Mouse (Mus musculus) ovary, adult 18-20 months (tissue): Measurements from ENCODE around the gene Psmd13.

ENCODE experiments used
- DNase-seq: peaks from one replicate; pipeline ENCODE4 v3.0.0; 2022; ENCODE audit warnings: low spot score, mixed read lengths

Gene Psmd13

GRCm38 (mm10) chr7:140945247-140945646, 63.5 kb downstream of the Psmd13 start:
- DNase-seq: no peak

- DNase-seq: no peak
Measured at GRCm38 (mm10) chr7:140946311-140946710, 64.5 kb downstream of the Psmd13 start.

- DNase-seq: no peak
Measured at GRCm38 (mm10) chr7:140946980-140947379, 65.2 kb downstream of the Psmd13 start.

- DNase-seq: peak; percentile 85
Measured at GRCm38 (mm10) chr7:140948161-140948560, 66.4 kb downstream of the Psmd13 start.
